Mouse (Mus musculus): ENCODE measurements around the gene Gm49321.

The Gm49321 gene

GRCm38 (mm10) chr12:74014739-74015270 is 77.4 kb downstream of the Gm49321 start:
- peak; percentile 38 for DNase-seq (ENCODE audit: low spot score)

- DNase-seq (ENCODE audit: low spot score), result no peak
These were observed 78.0 kb downstream of the Gm49321 start for GRCm38 (mm10) chr12:74015491-74015890.
